Mouse (Mus musculus) kidney, adult 2 months (tissue): ENCODE measurements at regions not wholly inside any gene's neighbourhood (a gene's known extent, or its start where the extent isn't known, plus 50 kb on each side); places are given as distances from the start of the nearest gene placed in this dataset.

Experiments
- CTCF ChIP-seq: fragments of 200-500 bp; conservative IDR thresholded peaks from 2 replicates; pipeline ENCODE4 v1.5.1; 2011; ENCODE audit warnings: low read depth, mild to moderate bottlenecking, control low read depth, low read length, moderate library complexity, mixed read lengths; ENCODE audit not compliant: insufficient read depth, insufficient read length
- POLR2A ChIP-seq: fragments of 200-500 bp; IDR thresholded peaks from one replicate; pipeline ENCODE4 v1.6.1; 2011; ENCODE audit warnings: low read depth, low read length, control low read depth

GRCm38 (mm10) chr1:184197272-184197671 lies 163.2 kb upstream of the 1700056E22Rik start:
- TF ChIP-seq CTCF (no peak), POLR2A (no peak)
